Mouse (Mus musculus): ENCODE results near the gene Cbx6.

Cbx6 gene

GRCm38 (mm10) chr15:79802304-79802703, 32.2 kb downstream of the Cbx6 start:
- DNase-seq (ENCODE audit: low spot score): no peak

DNA sequence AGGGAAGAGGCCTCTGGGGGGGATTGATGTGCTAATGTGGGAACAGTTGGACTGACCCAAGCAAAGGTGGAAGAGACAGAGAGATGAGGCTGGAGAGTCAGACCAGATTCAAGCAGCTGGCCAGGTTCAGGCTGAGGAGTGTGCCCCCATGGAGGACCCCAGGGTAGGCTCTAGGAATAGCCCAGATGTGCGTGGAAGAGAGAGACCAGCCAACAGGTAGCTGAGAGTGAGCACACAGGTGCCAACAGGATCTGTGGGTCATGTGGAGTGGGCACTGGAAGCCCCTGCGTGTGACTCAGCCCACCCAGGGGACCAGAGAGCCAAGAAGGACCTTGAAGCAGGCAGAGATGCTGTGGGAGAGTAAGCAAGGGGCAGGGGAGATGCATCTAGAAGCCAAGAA, 32.8 kb downstream of the Cbx6 start:
- no peak for DNase-seq (ENCODE audit: low spot score)

- DNase-seq (ENCODE audit: low spot score): no peak
Measured at GRCm38 (mm10) chr15:79800701-79801100, 33.8 kb downstream of the Cbx6 start.

- DNase-seq (ENCODE audit: low spot score): no peak
Measured at GRCm38 (mm10) chr15:79798591-79798990, 35.9 kb downstream of the Cbx6 start.

- DNase-seq (ENCODE audit: low spot score): no peak
Measured at GRCm38 (mm10) chr15:79797680-79798079, 36.8 kb downstream of the Cbx6 start.

- DNase-seq (ENCODE audit: low spot score): no peak
Measured at GRCm38 (mm10) chr15:79797096-79797495, 37.4 kb downstream of the Cbx6 start.

DNA sequence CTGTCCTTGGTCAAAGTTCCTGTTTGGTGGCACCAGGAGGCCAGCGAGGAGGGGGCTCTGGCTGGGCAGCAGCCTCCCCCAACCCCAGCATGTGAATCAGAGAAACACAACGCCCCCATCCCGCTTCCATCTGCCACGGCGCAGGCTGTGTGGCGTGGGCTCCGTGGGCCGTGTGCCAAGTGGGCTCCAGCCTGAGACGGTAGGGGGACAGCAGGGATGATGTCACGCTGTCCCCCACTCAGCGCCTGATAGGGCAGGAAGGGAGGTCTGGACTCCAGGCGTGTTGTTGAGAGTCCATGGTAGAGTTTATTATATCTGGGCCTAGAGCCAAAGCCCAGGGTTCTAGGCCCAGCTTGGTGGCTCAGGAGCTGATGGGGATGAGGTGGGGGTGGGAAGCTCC, 38.2 kb downstream of the Cbx6 start:
- no peak for DNase-seq (ENCODE audit: low spot score)

GRCm38 (mm10) chr15:79794173-79794572, 40.3 kb downstream of the Cbx6 start:
- no peak for DNase-seq (ENCODE audit: low spot score)

DNA sequence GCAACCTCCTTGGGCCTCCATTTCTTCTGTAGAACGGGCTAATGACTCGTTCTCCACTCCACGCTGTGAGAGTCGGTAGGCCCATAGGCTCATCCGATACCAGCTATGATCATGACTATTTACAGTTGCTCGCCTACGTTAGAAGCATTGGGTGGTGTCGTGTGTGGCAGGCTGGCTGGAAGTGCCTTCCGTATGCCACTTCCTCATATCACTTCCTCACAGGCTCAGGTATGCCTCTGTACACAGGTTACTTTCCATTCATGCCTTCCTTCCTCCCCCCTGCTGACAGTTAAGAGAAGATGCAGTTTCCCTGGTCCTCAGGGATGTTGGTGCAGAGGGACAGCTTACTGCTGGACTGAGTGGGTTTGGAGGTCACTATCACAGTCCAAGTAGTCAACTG, 41.4 kb downstream of the Cbx6 start:
- DNase-seq (ENCODE audit: low spot score): no peak

GRCm38 (mm10) chr15:79792455-79792854, 42.0 kb downstream of the Cbx6 start:
- DNase-seq (ENCODE audit: low spot score): no peak

- DNase-seq (ENCODE audit: low spot score): peak; percentile 44
Measured at GRCm38 (mm10) chr15:79791502-79791901, 43.0 kb downstream of the Cbx6 start.

- no peak for DNase-seq (ENCODE audit: low spot score)
Measured at GRCm38 (mm10) chr15:79790905-79791304, 43.6 kb downstream of the Cbx6 start.

DNA sequence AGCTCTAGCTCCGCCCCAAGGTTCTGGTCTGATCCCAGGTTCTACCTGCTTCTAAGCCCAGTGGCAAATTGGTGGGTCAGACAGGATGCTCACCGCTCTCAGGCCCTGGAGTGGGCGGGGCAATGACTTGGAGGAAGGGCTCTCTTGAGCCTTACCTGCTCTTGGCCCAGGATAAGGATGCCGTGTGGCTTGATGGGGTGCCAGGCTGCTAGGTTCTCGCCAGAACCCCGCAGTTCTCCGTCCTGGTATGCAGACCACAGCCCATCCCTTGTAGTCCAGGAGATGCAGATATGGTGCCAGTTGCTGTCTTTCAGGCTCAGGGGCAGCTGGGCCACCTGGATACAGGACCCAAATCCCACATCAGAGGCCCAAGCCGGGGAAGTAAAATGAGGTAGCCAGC, 44.4 kb downstream of the Cbx6 start:
- DNase-seq (ENCODE audit: low spot score): no peak

- DNase-seq (ENCODE audit: low spot score): no peak
Measured at GRCm38 (mm10) chr15:79787815-79788214, 46.7 kb downstream of the Cbx6 start.

DNA sequence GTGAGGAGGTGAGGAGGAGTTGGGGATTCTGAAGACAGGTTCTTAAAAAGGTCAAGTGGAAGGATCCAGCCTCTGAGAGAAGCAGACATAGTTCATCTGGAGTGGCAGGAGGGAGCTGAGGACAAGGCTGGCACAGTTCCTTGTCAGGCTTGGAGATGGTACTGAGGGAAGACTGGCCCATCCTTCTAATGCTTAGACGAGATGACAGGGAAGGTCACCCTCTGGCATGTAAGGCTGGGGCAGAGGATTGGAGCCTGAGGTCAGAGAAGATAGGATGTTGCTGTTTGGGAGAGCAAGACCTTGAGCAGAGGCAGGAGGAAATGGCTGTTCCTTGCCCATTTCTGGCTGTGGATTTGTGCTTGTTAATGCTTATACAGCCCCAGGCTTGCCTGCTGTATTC, 49.4 kb downstream of the Cbx6 start:
- no peak for DNase-seq (ENCODE audit: low spot score)

GRCm38 (mm10) chr15:79777749-79778148, 56.7 kb downstream of the Cbx6 start, which contains the start of gene Dnal4:
TSS of gene Dnal4 (minus strand) at chr15:79777849.
- DNase-seq (ENCODE audit: low spot score): no peak

DNA sequence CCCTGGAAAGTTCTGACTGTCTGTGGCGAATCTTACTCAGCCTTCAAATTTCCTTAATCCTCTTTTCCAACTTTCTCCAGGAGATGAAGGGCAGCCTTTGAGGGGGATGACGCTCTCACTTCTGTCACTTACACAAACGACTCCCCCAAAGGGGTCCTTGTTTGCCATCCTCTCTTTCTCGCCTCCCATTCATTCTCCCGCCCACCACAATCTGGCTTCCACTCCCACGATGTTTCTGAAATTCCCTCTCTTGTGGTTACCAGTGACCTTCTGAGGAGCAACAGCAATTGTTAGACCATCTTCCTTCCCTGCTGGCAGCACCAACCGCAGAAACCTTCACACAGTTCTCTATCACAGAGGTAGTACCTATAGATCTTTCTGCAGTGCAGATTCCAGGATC, 58.8 kb downstream of the Cbx6 start:
- no peak for DNase-seq (ENCODE audit: low spot score)

GRCm38 (mm10) chr15:79774117-79775027, 60.1 kb downstream of the Cbx6 start:
- peak; percentile 96 for DNase-seq (ENCODE audit: low spot score)

Measured in c-Kit-positive CD71-positive TER-119-positive erythroid progenitor cells, embryonic 14.5 days (primary cell).